Mouse (Mus musculus): ENCODE data around the gene Map4k1. TPM values are rescaled to one million over a fixed set of nuclear protein-coding genes. Genes with fewer than 3 reads are reported as not detected.

The Map4k1 gene
- total RNA-seq, 2 experiments from 2014 or later: 1.6 to 1.9 TPM

DNA sequence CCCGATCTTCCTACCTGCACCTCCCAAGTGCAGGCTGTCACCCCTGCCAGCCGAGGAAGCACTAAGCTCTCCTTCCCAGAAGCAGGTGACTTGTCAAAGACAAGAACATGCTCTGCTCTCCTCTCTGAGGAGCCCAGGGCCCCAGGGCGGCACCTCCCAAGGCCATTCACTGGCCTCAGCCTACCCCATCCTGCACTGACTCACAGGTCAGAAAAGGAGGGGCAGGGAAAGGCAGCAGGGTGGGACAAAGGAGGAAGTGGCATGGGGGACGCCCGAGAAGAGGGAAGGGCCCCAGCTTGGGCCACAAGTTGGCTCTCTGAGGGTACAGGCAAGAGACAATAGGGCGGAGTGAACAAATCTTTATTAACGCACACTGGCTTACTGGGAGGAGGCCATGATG, 10.8 kb upstream of the Map4k1 start:
- intact Hi-C loops (cut with DNase I): loop anchor here (5.0 kb wide), 1 partner anchor 174 kb away; no protein-coding TSS in a partner anchor
- DNase-seq (ENCODE audit: low spot score in 2 of 2): no peak

- no peak for DNase-seq (ENCODE audit: low spot score in 2 of 2)
- intact Hi-C loops (cut with DNase I): loop anchor here (5.0 kb wide), 1 partner anchor 175 kb away; no protein-coding TSS in a partner anchor
Observed at GRCm38 (mm10) chr7:28971770-28972269, 10.0 kb upstream of the Map4k1 start.

DNA sequence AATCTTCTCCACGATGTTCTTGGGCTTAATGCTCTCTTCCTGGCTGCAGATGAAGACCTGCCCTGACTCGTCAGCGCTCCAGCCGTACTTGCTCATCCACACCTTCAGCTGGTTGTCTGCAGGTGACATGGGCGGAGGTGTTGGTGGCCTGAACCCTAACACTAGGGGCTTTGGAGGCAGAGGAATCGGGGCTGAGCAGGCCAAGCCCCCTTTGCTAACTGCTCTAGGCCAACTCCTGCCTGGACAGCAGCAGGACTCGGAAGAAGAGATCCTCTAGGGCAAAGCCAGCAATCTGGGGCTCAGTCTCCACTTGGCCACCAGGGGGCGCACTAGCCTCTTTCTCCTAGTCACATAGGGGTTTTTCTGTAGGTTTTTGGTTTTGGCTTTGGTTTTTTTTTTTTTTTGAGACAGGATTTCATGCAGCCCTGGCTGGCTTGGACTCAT, 9.3 kb upstream of the Map4k1 start:
- peak; percentile 61 to 71 for DNase-seq (ENCODE audit: low spot score in 2 of 2)
- intact Hi-C loops (cut with DNase I): loop anchor here (5.0 kb wide), 1 partner anchor 175 kb away; no protein-coding TSS in a partner anchor

- DNase-seq (ENCODE audit: low spot score in 2 of 2): no peak
- intact Hi-C loops (cut with DNase I): loop anchor here (5.0 kb wide), 1 partner anchor 176 kb away; no protein-coding TSS in a partner anchor
Observed at GRCm38 (mm10) chr7:28973025-28973424, 8.8 kb upstream of the Map4k1 start.

DNA sequence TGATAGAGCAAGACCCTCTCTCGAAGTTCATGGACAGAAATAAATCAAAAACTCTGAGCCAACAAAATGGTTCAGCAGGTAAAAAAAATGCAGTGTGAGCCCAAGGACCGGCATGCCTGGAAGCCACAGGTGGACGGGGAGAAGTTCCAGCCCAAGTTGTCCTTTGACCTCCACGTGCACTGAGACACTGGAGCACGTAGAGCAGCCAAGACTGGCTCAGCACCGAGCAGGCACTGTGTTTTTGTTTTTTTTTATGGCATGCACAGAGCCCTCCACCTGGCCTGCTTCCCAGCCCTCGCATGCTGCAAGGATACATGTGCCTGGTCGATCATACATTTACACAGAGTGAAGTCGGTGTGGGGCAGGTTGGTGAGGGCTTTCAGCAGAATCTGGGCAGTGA, 4.3 kb upstream of the Map4k1 start:
- intact Hi-C loops (cut with DNase I): no loop called here
- no peak for DNase-seq (ENCODE audit: low spot score in 2 of 2)

GRCm38 (mm10) chr7:28982274-28983013, 594 bp downstream of the Map4k1 start:
- intact Hi-C loops (cut with DNase I): no loop called here
- no peak for DNase-seq (ENCODE audit: low spot score in 2 of 2)

GRCm38 (mm10) chr7:28983141-28983564, 1.3 kb downstream of the Map4k1 start:
- no peak for DNase-seq (ENCODE audit: low spot score in 2 of 2)
- intact Hi-C loops (cut with DNase I): no loop called here

DNA sequence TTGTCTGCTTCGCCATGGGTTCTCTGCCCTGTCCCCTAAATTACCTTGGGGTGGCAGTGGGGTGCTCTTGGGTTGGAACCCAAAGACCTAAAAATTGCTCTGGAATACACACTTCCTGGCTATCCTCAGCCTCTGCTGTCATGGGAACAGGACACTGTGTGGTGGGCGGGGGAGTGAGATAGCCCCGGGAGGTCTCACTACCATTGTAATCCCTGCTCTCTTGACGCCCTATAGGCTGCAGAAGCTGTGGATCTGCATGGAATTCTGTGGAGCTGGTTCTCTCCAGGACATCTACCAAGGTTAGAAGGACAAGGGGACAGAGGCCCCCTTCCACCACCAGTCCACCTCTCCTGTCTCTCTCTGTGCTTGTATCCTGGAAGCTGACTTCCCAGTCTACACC, 2.0 kb downstream of the Map4k1 start:
- no peak for DNase-seq (ENCODE audit: low spot score in 2 of 2)
- intact Hi-C loops (cut with DNase I): no loop called here

DNA sequence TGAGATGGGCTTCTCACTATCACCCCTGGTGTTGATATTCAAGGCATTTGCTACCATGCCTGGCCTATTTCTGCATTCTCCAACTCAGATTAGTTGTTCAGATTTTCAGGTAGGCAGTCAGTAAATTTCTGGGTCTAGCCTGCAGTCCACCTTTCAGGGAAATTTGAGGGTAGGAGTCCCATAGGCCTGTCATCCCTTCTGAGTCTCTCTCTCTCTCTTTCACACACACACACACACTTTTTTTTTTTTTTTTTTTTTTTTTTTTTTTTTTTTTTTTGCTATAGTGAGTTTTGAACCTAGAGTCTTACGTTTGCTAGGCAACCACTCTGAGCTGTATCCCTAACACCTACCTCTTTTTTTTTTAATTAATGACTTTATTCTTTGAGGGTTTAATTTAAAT, 2.6 kb downstream of the Map4k1 start:
- intact Hi-C loops (cut with DNase I): no loop called here
- DNase-seq (ENCODE audit: low spot score in 2 of 2): no peak

- no peak for DNase-seq (ENCODE audit: low spot score in 2 of 2)
- intact Hi-C loops (cut with DNase I): no loop called here
Observed at GRCm38 (mm10) chr7:28985207-28985606, 3.4 kb downstream of the Map4k1 start.

DNA sequence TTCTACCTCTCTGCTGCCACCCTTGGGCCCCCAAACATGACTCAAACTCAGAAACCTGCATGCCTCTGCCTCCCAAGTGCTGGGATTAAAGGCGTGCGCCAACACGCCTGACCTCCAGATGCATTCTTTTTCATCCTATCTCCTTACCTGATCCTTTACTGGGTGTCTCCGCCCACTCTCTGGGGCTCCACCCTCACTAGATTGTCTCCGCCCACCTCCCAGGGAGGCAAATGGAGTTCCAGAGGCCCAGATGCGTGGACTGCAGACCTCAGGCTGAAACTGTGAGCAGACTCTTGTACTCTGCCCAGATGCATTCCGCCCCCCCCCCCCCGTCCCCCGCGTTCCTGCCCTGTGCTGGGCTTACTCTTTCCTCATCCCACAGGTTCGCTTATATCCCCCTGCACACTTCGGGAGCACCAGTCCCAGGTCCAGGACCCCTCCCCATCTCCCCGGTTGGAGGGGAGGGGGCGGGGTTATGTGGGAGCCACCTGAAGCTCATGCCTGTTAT, 9.0 kb downstream of the Map4k1 start:
- intact Hi-C loops (cut with DNase I): no loop called here

DNA sequence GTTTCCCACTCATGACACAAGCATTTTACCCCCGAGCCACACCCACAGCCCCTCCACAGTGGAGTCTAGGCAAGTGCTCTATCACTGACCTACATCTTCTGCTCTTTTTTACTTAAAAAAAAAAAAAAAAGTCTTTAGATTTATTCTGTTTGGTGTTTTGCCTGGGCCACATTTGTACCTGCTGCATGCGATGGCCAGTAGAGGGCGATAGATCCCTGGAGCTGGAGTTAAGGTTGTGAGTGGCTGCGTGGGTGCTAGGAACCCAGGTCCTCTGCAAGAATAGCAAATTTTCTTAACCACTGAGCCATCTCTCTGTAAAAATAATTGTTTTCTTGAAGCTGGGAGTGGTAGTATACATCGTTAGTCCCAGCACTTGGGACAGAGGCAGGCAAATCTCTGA, 9.8 kb downstream of the Map4k1 start:
- DNase-seq (ENCODE audit: low spot score in 2 of 2): no peak
- intact Hi-C loops (cut with DNase I): no loop called here

More for the DNA sequence above, 9.0 kb downstream of the Map4k1 start:
- DNase-seq (ENCODE audit: low spot score in 2 of 2): no peak

DNA sequence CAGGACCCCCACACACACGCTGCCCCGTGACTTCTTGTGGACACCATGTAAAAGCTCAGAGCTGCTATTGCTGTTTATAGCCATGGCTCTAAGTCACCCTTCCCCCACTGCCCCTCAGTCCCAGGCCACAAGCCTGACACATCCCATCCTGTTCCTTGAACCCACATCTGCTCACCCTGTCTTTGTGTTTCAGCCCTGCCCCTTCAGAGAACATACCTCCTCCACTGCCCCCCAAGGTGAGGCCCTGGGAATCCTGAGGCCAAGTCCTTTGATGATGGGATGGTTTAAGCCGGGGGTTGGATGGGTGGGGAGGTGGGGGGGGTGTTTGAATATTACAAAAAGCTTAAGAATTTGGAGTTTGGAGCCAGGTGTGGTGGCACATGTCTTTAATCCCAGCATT, 11.1 kb downstream of the Map4k1 start:
- intact Hi-C loops (cut with DNase I): no loop called here
- no peak for DNase-seq (ENCODE audit: low spot score in 2 of 2)

- no peak for DNase-seq (ENCODE audit: low spot score in 2 of 2)
- intact Hi-C loops (cut with DNase I): no loop called here
Observed at GRCm38 (mm10) chr7:28993402-28993801, 11.6 kb downstream of the Map4k1 start.

GRCm38 (mm10) chr7:29000651-29001605, 19.1 kb downstream of the Map4k1 start:
- DNase-seq (ENCODE audit: low spot score in 2 of 2): peak; percentile 22 to 33
- intact Hi-C loops (cut with DNase I): no loop called here

- DNase-seq (ENCODE audit: low spot score in 2 of 2): no peak
- intact Hi-C loops (cut with DNase I): no loop called here
Observed at GRCm38 (mm10) chr7:29007224-29008101, 25.6 kb downstream of the Map4k1 start.

GRCm38 (mm10) chr7:29008171-29008570, 26.3 kb downstream of the Map4k1 start:
- intact Hi-C loops (cut with DNase I): no loop called here
- no peak for DNase-seq (ENCODE audit: low spot score in 2 of 2)

DNA sequence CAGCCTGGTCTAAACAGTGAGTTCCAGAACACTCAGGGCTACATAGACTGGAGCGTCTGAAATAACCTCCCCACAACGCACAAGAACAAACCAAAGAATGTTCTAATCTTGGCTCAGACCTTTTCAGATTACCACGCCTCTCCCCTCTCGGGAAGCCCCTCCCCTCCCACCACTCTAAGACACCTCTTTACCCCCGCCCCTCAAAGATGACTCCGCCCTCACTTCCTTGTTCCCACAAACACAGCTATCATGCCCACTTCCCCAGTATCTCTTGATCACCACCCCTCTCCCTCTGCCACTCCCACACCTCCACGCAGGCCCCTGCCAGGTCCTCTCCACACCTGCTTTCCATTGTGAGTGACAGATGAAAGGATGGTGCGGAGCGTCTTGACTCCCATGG, 26.9 kb downstream of the Map4k1 start:
- DNase-seq (ENCODE audit: low spot score in 2 of 2): no peak
- intact Hi-C loops (cut with DNase I): no loop called here

GRCm38 (mm10) chr7:29014984-29015383, 33.1 kb downstream of the Map4k1 start:
- intact Hi-C loops (cut with DNase I): no loop called here
- no peak for DNase-seq (ENCODE audit: low spot score in 2 of 2)

Measured in left cerebral cortex, postnatal 36 days (tissue).